Comparison of ENCODE assay signal across 25 mouse cellular contexts in the genomic region with DNA sequence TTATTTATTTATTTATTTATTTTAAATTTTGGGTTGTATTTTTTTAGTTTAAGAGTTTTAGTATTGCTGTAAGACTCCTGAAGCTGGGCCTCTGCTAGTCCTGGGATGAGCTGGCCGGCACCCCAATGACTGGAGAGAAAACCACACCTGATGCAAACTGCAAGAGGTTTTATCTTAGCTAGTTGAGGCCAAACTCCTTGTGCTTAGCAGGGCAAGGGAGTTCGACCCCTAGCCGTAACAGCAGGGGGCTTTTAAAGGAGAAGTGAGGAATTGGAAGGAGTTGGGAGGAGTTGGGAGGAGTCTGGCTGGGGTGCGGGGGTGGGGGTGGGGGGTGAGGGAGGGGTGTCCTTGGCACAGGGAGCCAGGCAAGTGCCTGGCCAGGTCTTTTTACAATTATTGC. TPM values are rescaled to one million over a fixed set of nuclear protein-coding genes. Genes with fewer than 3 reads are reported as not detected.
"Had no signal": no experiment of that assay in that cellular context is flagged by ENCODE, and none has a peak within 500 bp of the region (broad histone marks: within the 10 kb centered on the region; RNA-seq: fewer than 3 reads in every experiment).

No protein-coding gene starts in this region.

- H3K36me3 ChIP-seq: kidney, embryonic 15.5 days; limb, embryonic 12.5 days; limb, embryonic 15.5 days; midbrain, embryonic 15.5 days had no signal

- H3K4me3 ChIP-seq: kidney, embryonic 15.5 days; limb, embryonic 12.5 days; limb, embryonic 15.5 days; midbrain, embryonic 15.5 days had no signal

- ATAC-seq: liver, postnatal 0 days; lung, postnatal 0 days; midbrain, embryonic 15.5 days had no signal

- H3K4me2 ChIP-seq: kidney, embryonic 15.5 days; limb, embryonic 12.5 days; limb, embryonic 15.5 days; liver, embryonic 11.5 days; lung, embryonic 14.5 days; midbrain, embryonic 15.5 days had no signal

- H3K9me3 ChIP-seq: limb, embryonic 15.5 days; midbrain, embryonic 15.5 days had no signal

- DNase-seq: kidney, adult 11 months; kidney, adult 8-10 months; kidney, postnatal 10 days; kidney, postnatal 36 days; layer of hippocampus, postnatal 36 days; left cerebral cortex, postnatal 4 days; liver, postnatal 0 days; right cerebral cortex, postnatal 25 days; thymus, postnatal 25 days had no signal

- H3K27me3 ChIP-seq: kidney, embryonic 15.5 days; limb, embryonic 12.5 days; limb, embryonic 15.5 days; midbrain, embryonic 15.5 days had no signal

- H3K27ac ChIP-seq: kidney, embryonic 15.5 days; limb, embryonic 12.5 days; limb, embryonic 15.5 days; liver, embryonic 14.5 days; macrophage; midbrain, embryonic 15.5 days had no signal

- H3K9ac ChIP-seq: kidney, embryonic 15.5 days; limb, embryonic 12.5 days; limb, embryonic 15.5 days; liver, embryonic 14.5 days; liver, postnatal 0 days; lung, embryonic 14.5 days; midbrain, embryonic 15.5 days had no signal

- H3K4me1 ChIP-seq: kidney, embryonic 15.5 days; limb, embryonic 12.5 days; limb, embryonic 15.5 days; midbrain, embryonic 15.5 days had no signal

RNA-seq across cellular contexts. Expression of a gene that starts 12.7 kb away (rescaled TPM):
- polyA plus RNA-seq: kidney, embryonic 15.5 days; limb, embryonic 12.5 days; limb, embryonic 15.5 days; liver, embryonic 11.5 days; liver, embryonic 14.5 days; liver, postnatal 0 days; lung, embryonic 14.5 days; lung, postnatal 0 days; macrophage; midbrain, embryonic 15.5 days; neural tube, embryonic 11.5 days; neural tube, embryonic 14.5 days; small intestine, adult 2 months; spleen, adult 2 months; stomach, embryonic 16.5 days; testis, adult 2 months; thymus, postnatal 0 days had no signal

RNA-seq across cellular contexts. Expression of a gene that starts 28.3 kb away (rescaled TPM):
- polyA plus RNA-seq: kidney, embryonic 15.5 days; limb, embryonic 12.5 days; limb, embryonic 15.5 days; liver, embryonic 11.5 days; liver, embryonic 14.5 days; liver, postnatal 0 days; lung, embryonic 14.5 days; lung, postnatal 0 days; macrophage; midbrain, embryonic 15.5 days; neural tube, embryonic 11.5 days; neural tube, embryonic 14.5 days; small intestine, adult 2 months; spleen, adult 2 months; stomach, embryonic 16.5 days; thymus, postnatal 0 days had no signal
